Mouse (Mus musculus) heart, postnatal 36 days (tissue): ENCODE data around the gene Sumf1. TPM values are rescaled to one million over a fixed set of nuclear protein-coding genes. Genes with fewer than 3 reads are reported as not detected.

Experiments used
- DNase-seq, 2 experiments: peaks; one replicate each; pipeline ENCODE4 v3.0.0; 2021 to 2022
- intact Hi-C: fragments of 180-260 bp; cut with DNase I; formaldehyde crosslinking; loops from one replicate; pipeline ENCODE4 v1.15.1; 2025
- total RNA-seq, 2 experiments: library from RNA; stranded (reverse); gene quantifications; 2 replicates each; pipeline ENCODE4 v1.2.3; 2021

Gene Sumf1
- 10 to 100 TPM; 14.6 to 15.2 TPM for total RNA-seq

DNA sequence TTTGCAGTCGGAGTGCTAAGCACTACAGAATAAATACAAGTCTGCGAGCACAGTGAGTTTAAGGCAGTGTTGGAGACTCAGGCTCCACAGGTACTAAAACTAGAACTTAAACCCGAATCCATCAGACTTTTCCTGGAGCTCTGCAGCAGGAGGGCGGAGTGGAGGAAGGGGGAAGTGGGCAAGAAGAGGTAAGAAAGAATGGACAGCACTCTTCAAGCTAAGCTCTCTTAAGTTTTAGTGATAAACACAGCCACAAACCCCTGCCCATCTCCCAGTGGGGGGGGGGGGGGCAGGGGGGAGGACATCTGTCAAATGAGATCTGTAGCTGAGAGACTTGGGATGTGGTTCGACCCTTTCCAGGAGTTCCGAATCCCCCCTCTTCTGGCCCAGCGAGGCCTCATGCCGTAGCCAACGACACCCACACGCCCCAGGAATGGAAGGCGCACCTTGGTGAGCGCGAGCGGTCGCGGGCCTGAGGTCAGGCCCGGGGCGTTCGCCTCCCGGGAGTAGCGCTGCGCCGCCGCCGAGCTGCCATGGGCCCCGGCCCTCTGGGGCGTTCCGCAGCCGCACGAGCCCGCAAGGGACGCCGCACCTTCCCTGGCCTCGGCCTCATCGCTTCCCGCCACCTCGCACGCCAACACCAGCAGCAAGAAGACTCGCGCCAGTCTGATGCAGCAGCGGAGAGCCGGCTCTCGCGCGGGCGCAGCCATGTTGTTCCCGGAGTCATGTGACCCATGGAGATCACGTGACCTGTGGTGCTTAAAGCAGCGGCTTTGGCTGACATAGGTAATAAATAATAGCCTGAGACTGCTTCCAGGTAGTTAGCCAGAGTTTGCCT, at the start of gene Sumf1:
Sumf1 (minus strand) TSS at position 736 of the 838 bp plus-strand sequence.
- intact Hi-C loops, result loop anchor here (1.0 kb wide), 1 partner anchor 27 kb away; no protein-coding TSS in a partner anchor
- DNase-seq, result peak; percentile 88 to 92

DNA sequence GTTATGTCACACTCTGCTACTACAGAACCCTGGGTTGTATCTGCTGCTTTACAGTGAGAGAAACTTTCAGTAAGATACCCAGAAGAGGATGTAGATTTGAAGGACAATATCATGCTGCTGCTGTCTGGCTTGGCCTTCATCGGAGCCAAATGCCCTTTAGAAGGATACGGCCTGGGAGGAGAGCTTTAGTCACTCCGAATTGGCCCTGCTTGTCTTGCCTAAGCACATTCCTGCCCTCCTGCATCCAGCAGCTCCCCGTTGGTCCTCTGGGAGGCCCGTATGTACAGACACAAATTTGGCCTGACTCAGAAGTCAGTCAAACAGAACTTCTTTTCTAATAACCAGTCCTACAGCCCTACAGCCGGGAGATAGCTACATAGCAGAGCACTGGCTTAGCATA, 49.2 kb upstream of the Sumf1 start:
- no peak for DNase-seq
- intact Hi-C loops, result loop anchor here (5.0 kb wide), 2 partner anchors 137 to 433 kb away; no protein-coding TSS in a partner anchor

DNA sequence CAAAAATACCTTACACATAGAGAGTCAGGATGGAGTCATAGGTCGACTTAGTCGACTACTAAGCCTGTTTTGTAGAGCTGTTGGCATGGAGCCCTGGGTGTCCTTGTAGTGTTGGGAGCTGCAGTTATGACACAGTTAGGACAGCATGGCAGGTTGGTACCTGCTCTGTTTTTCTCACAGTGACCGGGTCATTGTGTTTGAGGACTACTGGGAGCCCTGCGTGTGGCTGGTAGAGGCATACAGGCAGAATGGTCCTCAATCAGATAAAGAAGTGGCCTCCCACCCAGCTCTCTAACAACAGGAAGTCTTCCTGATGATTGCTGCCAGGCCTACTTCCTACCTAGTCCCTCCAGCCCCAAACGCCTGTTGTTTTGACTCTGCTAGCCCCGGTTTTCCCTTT, 47.7 kb upstream of the Sumf1 start:
- intact Hi-C loops, result loop anchor here (2.0 to 5.0 kb wide), 5 partner anchors 18 to 434 kb away; no protein-coding TSS in a partner anchor
- peak; percentile 46 to 59 for DNase-seq

DNA sequence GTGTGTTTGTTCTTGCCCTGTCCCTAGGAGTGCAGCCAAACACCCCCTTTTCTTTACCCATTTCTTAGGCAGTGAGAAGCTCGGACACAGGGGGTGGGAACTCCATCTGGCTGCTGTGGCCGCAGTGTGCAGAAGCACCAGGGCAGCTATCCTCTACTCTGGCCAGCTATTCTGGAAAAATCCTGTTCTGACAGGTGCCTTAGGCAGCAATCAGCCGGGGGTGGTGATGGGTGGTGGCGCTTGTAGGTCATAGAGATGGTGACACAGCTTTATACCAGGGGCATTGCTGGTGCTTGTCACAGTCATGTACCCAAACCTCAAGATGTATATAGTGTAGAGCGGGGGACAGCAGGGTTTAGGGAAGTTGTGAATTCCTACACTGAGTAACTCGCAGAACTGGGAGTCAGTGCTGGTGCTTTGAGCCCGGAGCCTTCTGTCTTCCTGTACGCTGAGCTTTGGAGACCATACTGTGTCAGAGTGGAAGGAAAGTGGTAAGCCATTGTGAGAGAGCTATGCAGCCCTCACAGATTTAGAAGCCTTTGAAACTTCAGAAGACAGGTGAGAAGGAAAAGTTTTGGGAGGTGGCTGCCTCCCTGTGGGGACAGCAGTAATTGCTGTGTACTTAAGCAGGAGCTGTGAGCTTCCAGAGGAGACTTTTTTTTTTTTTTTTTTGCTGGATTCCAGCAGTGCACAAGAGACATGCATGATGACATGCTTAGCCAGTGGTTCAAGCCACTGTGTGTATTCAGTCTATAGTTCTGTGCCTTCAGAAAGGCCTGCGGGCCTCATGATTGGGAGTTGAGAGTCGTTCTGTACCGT, 46.7 kb upstream of the Sumf1 start:
- no peak for DNase-seq
- intact Hi-C loops, result loop anchor here (2.0 to 5.0 kb wide), 5 partner anchors 17 to 435 kb away; no protein-coding TSS in a partner anchor

DNA sequence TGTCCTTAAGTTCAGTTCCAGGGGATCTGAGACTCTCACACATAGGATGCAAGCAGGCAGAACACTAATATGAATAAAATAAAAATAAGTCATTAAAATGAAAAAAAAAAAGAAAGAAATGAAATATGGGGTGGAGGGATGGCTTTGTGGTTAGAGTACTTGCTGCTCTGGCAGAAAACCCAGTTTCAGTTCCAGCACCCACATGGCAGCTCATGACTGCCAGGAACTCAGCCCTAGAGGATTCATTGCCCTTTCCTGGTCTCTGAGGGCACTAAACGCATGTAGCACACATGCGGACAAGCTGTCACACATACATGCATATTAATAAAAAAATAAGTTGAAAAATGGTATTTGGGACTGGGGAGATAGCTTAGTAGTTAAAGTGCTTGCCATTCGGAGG, 45.2 kb upstream of the Sumf1 start:
- no peak for DNase-seq
- intact Hi-C loops, result loop anchor here (5.0 kb wide), 2 partner anchors 133 to 437 kb away; no protein-coding TSS in a partner anchor

DNA sequence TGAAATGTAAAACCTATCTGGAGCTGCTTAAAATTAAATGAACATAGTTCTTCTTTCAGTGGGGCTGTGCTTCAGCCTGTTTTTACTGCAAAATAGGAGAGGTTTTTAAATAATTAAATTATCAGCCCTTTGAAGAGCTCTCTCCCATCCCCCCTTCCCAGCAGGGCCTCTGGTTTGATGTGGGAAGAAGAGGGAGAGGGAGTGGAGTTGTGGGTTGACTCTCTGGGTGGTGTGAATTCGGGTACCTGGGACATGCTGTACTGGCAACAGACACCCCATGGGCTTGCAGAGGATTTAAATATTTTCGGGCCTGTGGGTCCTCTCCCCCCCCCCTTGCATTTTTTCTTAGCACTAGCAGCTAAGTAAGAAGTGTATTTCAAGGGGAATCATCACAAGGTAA, 43.2 kb upstream of the Sumf1 start:
- DNase-seq, result no peak
- intact Hi-C loops, result no loop called here

DNA sequence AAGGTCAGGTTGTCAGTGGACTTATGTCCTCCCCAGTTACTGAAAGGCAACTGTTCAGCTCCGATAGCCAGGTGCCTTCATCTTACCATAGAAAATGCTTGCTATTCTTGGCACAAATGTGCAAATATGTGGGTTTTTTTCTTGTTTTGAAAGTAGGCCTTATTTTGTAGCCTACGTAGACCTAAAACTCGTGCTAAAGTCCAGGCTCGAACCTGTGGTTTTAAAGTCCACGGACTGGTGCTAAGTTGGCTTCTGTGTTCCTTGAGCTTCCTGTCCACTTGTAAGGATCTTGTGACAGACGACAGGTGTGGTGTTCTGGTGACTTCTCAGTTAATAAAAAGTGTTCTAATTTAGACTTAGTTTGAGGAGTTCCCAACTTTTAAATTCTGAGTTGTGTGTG, 42.7 kb upstream of the Sumf1 start:
- intact Hi-C loops, result no loop called here
- DNase-seq, result no peak

DNA sequence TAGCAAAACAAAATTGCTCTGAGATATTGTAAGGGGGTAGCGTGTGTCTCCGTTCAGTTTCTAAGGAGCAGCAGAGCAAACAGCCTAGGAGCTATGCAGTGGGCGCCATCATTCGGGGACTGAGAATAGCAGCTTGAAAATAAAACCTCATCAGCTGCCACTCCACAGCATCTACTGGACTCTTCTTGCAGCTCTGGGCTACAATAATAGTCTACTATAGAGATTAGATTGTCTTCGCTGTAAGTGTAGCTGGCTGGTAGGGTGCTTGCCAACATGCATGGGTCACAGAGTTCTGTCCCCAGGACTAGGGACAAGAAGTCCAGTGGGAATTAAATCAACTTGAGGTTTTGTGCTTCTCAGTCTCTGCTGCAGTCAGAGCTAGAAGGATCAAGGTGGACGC, 42.1 kb upstream of the Sumf1 start:
- intact Hi-C loops, result no loop called here
- no peak for DNase-seq

DNA sequence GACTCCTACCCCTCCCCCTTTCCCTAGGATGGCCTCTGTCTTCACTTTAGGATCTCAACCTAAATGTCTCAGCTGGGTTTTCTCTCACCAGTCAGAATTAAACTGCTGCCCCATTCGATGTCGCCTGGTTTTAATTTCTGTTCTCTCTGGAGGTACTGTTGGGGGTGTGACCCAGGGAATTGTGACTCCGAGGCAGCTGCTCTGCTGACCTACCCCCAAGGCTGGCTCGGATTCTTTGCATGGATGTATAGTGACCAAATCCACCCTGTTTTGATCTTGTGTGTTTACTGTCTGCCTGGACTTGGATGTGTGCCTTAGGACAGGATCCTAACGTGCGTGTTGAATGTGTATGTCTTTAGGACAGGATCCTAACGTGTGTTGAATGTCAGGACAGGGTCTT, 40.8 kb upstream of the Sumf1 start:
- intact Hi-C loops, result no loop called here
- DNase-seq, result no peak

DNA sequence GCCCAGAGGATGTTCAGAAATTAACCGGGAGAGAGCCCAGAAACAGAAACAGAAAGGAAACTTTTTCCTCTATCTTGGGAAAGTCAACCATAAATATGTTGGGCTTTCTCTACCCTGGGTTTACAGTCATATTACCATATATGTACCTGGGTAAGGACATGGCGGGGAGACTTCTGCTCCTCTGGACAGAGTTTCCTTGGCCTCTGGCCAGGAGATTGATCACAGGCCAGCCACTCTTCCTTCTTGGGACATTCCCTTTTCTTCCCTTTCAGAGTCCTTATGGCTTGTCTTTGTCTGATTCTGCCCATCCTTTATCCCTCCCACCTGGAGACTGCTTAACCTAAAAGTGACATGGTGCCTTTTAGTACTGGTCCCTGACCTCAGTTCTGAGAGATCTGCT, 39.6 kb upstream of the Sumf1 start:
- intact Hi-C loops, result no loop called here
- no peak for DNase-seq

DNA sequence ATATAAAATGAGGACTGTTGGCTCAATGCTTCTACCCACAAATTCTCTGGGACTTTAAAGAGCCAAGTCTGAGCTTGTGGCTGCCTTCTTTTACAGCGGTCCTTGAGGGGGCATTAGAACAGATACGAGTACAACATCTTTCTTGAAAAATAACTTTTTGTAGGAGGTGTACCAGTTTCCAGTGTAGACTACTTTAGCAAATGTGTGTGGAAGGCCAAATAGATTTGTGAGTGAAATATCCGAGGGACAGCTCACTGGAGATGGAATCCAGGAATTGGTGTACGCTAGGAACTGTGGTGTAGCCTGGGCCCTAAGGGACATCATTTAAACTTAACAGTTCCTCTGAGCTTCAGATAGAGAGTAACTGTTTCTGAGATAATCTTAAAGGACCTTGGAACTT, 39.0 kb upstream of the Sumf1 start:
- DNase-seq, result no peak
- intact Hi-C loops, result no loop called here

DNA sequence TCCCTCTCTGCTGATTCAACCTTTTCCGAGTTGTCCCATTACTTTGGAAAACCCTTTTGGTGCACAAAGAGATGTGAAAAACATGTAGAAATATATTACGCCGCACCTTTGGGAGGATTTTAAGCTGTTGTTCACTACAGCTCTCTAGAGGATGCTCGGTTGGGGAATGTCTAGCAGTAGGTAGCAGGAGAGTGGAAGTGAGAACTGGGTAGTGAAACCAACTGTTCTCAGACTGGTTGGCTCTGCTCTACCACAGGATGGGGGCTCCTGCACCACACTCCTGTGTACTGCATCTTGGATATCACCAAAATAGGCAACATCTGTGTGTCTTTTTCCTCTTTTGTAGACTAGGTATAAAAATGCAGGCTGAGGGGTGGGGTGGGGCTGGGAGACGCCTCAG, 37.5 kb upstream of the Sumf1 start:
- intact Hi-C loops, result no loop called here
- DNase-seq, result no peak

DNA sequence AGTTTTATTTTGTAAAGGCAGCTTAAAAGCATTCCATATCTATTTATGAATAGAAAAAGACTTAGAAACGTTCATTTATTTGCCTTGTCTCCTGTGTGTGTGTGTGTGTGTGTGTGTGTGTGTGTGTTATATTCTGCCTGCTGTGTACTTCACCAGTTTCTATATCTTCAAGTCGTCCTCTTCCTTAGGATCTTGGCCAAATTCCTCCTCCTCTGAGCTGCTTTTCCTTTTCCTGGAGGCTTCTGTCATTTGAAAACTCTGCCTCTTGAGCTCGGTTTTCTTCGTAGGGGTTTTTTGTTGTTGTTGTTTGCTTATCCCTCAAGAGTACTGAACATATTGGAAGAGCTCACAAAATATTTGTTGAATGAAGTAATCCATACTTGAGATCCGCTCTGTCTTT, 37.1 kb upstream of the Sumf1 start:
- intact Hi-C loops, result no loop called here
- DNase-seq, result no peak

DNA sequence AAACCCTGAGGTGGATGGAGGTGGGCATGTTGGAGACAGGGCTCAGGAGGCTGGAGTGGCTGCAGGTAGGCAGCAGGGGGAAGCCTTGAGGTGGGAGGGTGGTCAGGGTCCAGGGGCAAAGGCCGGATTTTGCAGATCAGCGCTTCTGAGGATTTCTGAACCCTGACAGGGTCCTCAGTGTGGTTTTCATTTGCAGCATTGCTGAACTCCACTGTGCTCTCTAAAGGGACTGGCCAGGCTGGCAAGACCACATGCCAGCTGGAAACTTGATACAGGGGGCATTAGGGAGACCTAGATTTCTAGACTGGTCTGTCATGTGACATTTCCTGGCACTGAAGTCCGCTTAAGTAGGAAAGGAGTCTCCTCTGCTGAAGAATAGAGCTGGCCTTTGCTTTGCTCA, 32.6 kb upstream of the Sumf1 start:
- intact Hi-C loops, result no loop called here
- no peak for DNase-seq

DNA sequence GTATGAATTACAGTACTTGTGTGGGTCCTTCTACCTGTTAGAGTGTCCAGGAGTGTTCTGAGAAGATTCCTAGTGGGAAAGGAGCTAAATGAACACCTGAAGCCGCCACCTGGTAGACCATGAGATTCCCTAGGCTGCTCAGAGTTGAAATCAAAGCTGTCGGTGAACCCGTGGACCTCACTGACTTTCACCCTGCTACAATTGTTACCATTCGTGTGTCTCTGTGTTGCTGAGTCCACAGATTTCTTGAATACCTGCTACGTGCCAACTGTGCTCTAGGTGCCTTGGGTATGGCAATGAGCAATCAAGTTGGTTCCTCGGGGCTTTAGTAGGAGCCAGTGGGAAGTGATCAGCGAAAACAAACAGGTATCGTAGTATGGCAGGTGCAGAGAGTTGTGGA, 31.4 kb upstream of the Sumf1 start:
- no peak for DNase-seq
- intact Hi-C loops, result no loop called here

DNA sequence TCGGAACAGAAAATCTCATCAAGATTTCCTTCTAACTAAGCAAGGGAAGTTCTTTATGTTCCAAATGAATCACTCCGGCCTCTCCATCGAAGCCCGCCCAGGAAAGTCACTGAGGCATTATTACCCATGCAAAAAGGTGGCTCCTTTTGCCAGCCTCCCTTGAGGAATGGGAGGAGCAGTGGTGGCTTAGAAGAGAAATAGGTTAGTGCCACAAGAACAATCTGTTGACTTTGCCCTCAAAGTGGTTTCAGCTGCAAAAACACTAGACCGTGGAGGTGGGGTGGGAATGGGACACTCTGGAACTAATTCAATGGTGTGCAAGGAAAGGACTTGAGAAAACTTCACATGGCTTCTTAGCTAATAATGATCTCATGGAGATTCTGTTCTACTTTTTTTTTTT, 30.7 kb upstream of the Sumf1 start:
- DNase-seq, result no peak
- intact Hi-C loops, result no loop called here

DNA sequence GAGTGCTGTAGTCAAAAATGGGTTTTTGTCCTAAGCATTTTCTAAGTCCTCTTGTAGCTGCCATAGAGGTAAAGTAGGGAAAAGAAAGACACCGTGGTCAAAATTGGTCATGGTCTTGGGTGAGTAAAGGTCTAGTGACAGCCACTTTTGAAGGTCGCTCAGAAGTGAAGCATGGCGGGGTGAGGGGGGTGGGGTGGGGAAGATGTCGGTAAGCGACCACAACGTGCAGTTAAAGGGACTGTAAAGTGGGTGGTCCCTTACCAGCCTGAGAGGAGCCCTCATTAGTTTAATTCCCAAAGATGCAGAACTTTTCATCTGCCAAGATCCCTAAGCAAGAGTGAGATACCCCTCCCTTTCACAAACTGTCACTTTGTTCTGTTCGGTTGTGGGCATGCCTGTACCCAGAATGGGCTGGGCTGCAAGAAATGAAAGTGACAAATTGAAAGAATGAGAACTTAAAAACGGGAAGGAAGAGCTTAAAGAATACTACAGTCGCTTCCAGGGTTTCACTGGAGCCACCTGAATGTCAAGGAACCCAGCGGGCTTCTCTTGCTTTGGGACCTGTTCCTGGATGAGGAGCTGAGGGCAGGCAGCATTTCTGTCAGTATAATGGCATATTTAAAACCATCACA, 29.0 kb upstream of the Sumf1 start:
- intact Hi-C loops, result loop anchor here (2.0 to 5.0 kb wide), 5 partner anchors 18 to 128 kb away; no protein-coding TSS in a partner anchor
- DNase-seq, result no peak

DNA sequence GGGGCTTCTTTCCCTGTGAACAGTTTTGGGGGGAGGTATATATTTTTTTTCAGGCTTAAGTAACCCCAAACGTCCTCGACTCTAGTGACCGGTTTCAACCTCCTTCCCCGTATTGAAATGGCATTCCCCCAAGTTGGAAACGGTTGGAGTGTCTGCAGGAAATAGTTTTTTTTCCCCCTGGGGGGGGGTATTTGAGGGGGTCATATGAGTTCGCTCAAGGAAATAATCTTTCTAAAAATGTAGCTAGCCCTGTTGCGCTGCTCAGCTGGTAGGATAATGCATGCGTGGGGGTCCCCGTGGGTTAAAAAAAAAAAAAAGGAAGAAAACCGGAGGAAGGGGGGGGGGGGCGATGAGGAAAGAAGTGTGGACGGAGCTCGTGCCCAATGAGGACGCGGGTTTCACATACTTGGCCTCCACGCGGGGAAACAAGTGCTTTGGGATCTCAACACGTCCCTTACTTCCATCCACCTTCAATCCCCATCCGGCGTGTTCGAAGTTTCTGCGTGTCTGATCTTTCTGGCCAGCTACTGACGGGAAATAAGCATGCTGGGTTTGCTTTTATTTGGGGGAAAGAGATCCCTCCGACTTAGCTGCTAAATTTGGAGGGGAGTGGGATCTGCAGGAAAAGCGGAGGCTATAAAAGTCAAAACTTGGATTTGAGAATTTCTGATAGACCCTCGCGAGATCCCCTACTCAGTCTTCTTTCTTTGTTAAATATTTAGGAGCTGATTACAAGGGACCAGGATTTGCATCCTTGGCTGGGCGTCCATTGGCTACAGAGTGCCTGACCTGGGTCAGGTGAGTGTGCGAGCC, 28.3 kb upstream of the Sumf1 start:
- peak in 1 of 2 experiments; percentile 33 for DNase-seq
- intact Hi-C loops, result loop anchor here (1.0 to 5.0 kb wide), 6 partner anchors 19 to 129 kb away; no protein-coding TSS in a partner anchor

DNA sequence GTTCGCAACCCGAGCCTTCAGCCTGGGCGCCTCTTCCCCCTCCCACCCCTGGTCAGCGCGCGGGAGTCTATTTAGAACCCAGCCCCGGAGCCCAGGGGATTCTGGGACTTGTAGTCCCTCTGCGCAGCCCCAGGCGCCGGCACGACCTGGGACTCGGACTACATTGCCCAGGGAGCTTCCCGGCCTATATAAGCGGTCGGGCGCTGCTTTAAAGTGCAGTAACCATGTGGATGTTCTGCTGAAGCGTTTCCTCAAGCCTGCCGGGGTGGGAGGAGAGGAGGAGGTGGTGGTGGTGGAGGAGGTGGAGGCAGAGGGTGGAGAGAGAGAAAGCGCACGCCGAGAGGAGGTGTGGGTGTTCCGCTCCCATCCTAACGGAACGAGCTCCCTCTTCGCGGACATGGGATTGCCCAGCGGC, 27.5 kb upstream of the Sumf1 start, which contains the start of gene Itpr1:
Itpr1 (plus strand) TSS at position 216 of the 415 bp plus-strand sequence.
- intact Hi-C loops, result loop anchor here (1.0 to 5.0 kb wide), 5 partner anchors 28 to 129 kb away; partner anchors contain the start of gene Sumf1
- DNase-seq, result peak; percentile 97 to 98
